Mouse (Mus musculus): ENCODE measurements at regions not wholly inside any gene's neighbourhood (a gene's known extent, or its start where the extent isn't known, plus 50 kb on each side); places are given as distances from the start of the nearest gene placed in this dataset.

DNA sequence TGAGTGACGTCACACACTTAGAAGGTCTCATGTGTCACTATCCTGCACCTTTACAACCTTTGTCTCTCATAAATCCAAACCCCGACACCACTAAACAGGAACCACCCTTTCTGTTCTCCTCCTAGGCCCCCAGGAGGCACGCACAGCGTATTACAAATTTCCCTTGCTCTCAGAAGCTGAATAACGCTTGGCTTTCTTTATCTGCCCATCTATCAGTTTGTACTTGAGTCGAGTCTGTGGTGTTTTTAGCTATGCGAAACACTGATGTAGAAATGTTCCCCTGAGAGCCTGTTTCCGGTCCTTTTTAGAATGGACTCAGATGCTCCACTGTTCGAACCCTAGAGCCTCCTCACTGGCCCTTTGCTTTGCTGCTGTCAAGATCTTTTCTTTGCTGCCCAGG is 225.8 kb upstream of the 1700056E22Rik start:
- Histone ChIP-seq H3K4me1 (ENCODE audit: control insufficient read depth in 1 of 2, insufficient read depth in 2 of 2, low read length in 2 of 2) (no peaks in the 10 kb centered on the region), H3K9me3 (replicated peaks; ENCODE audit: insufficient read depth, low read length) (no peaks in the 10 kb centered on the region), H3K27ac (ENCODE audit: control insufficient read depth, low read depth, low read length) (no peak overlapping the region), H3K9ac (ENCODE audit: control insufficient read depth, low read depth, low read length, poor library complexity, severe bottlenecking) (no peak overlapping the region), H3K27me3 (ENCODE audit: control insufficient read depth in 1 of 2, insufficient read depth in 2 of 2, low read length in 2 of 2) (no peaks in the 10 kb centered on the region), H3K4me3 (ENCODE audit: control insufficient read depth in 1 of 2, insufficient read depth in 1 of 2, low read depth in 2 of 2, low read length in 2 of 2) (no peak overlapping the region), H3K79me2 (ENCODE audit: control insufficient read depth, insufficient read depth, low read length, poor library complexity) (no peaks in the 10 kb centered on the region), H3K36me3 (ENCODE audit: control insufficient read depth in 1 of 2, insufficient read depth in 2 of 2, low read length in 2 of 2) (no peaks in the 10 kb centered on the region)
- no peak for DNase-seq (ENCODE audit: low read depth, low spot score)
- no peak for TF ChIP-seq ZKSCAN1 (IDR thresholded peaks at IDR 0.05; ENCODE audit: low read depth, low read length)
- TF ChIP-seq ZMIZ1 (IDR thresholded peaks at IDR 0.05; ENCODE audit: low read depth, low read length) = no peak
- TF ChIP-seq TAL1 (IDR thresholded peaks at IDR 0.05; ENCODE audit: low read length) = no peak
- no peak for TF ChIP-seq EP300 (IDR thresholded peaks at IDR 0.05; ENCODE audit: low read depth in 1 of 2, low read length in 2 of 2)
- TF ChIP-seq MYB (IDR thresholded peaks at IDR 0.05; ENCODE audit: low read depth, low read length) = no peak
- TF ChIP-seq MAX (IDR thresholded peaks at IDR 0.05; ENCODE audit: low read length) = no peak

DNA sequence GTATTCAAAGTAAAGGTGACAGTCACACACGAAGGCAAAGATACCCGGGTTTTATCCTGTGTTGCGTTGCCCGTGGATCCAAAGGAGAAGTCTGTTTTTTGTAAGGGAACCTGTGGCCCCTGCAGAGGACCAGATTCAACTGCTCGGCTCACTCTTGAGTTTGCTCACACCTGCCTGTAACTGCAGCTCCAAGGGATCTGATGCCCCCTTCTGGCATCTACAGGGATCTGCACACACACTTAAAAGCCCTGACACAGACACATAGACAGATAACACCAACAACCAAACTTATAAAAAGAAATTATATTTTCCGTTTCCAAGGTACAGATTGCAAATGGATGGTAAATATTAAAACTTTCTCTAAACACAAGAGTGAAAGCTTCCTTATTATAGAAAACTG is 223.3 kb upstream of the 1700056E22Rik start:
- H3K27me3 ChIP-seq (ENCODE audit: control insufficient read depth in 1 of 2, insufficient read depth in 2 of 2, low read length in 2 of 2) = no peaks in the 10 kb centered on the region
- peak; percentile 7 for DNase-seq (ENCODE audit: low read depth, low spot score)
- TF ChIP-seq SMC3 (IDR thresholded peaks at IDR 0.05; ENCODE audit: low read depth, low read length) = peak; percentile 46
- no peak for TF ChIP-seq TAL1 (IDR thresholded peaks at IDR 0.05; ENCODE audit: low read length)
- no peak for TF ChIP-seq MEF2A (IDR thresholded peaks at IDR 0.05; ENCODE audit: extremely low read depth, insufficient replicate concordance, low read depth, low read length, poor library complexity, severe bottlenecking)
- no peak for TF ChIP-seq MAFK (IDR thresholded peaks at IDR 0.05; ENCODE audit: borderline replicate concordance, low read depth, low read length)
- TF ChIP-seq POLR2A (IDR thresholded peaks at IDR 0.05; ENCODE audit: control insufficient read depth in 1 of 2, insufficient read depth in 1 of 2, low read depth in 1 of 2, low read length in 2 of 2, poor library complexity in 1 of 2) = no peak
- TF ChIP-seq RAD21 (IDR thresholded peaks at IDR 0.05; ENCODE audit: low read depth, low read length) = peak; percentile 31
- TF ChIP-seq CTCF (IDR thresholded peaks at IDR 0.05 in 2 of 3, conservative IDR thresholded peaks at IDR 0.05 in 1 of 3; ENCODE audit: control insufficient read depth in 1 of 3, insufficient read depth in 1 of 3, low read depth in 2 of 3, low read length in 3 of 3, poor library complexity in 1 of 3, severe bottlenecking in 1 of 3) = peak; percentile 4 to 32 (median 25); a peak in 3 of 6 replicates
- TF ChIP-seq POLR2AphosphoS2 (IDR thresholded peaks at IDR 0.05; ENCODE audit: low read length) = no peak
- 0 out of 2 replicates have a peak, but pooled peaks have one; percentile 22 for TF ChIP-seq ZC3H11A (IDR thresholded peaks at IDR 0.05; ENCODE audit: low read depth, low read length)
- no peak for TF ChIP-seq E2F4 (IDR thresholded peaks at IDR 0.05; ENCODE audit: borderline replicate concordance, low read depth, low read length)
- no peak for TF ChIP-seq MAX (IDR thresholded peaks at IDR 0.05; ENCODE audit: low read length)
- TF ChIP-seq TCF12 (IDR thresholded peaks at IDR 0.05; ENCODE audit: low read depth, low read length) = no peak
- TF ChIP-seq GABPA (IDR thresholded peaks at IDR 0.05; ENCODE audit: low read depth, low read length) = no peak
- no peak for TF ChIP-seq UBTF (IDR thresholded peaks at IDR 0.05; ENCODE audit: borderline replicate concordance, insufficient read depth, low read depth, low read length)
- no peaks in the 10 kb centered on the region for H3K4me1 ChIP-seq (ENCODE audit: control insufficient read depth in 1 of 2, insufficient read depth in 2 of 2, low read length in 2 of 2)
- H3K4me3 ChIP-seq (ENCODE audit: control insufficient read depth in 1 of 2, insufficient read depth in 1 of 2, low read depth in 2 of 2, low read length in 2 of 2) = no peak overlapping the region
- no peak overlapping the region for H3K27ac ChIP-seq (ENCODE audit: control insufficient read depth, low read depth, low read length)
- no peak overlapping the region for H3K9ac ChIP-seq (ENCODE audit: control insufficient read depth, low read depth, low read length, poor library complexity, severe bottlenecking)
- no peaks in the 10 kb centered on the region for H3K79me2 ChIP-seq (ENCODE audit: control insufficient read depth, insufficient read depth, low read length, poor library complexity)
- no peaks in the 10 kb centered on the region for H3K9me3 ChIP-seq (replicated peaks; ENCODE audit: insufficient read depth, low read length)
- H3K36me3 ChIP-seq (ENCODE audit: control insufficient read depth in 1 of 2, insufficient read depth in 2 of 2, low read length in 2 of 2) = no peaks in the 10 kb centered on the region

All from MEL (cell line).